Mouse (Mus musculus) lung, adult 2 months (tissue): ENCODE results near the gene Prdm16.

Experiments
- CTCF ChIP-seq: fragments of 200-500 bp; IDR thresholded peaks from 2 replicates; pipeline ENCODE4 v1.5.1; 2011; ENCODE audit warnings: mild to moderate bottlenecking, low read length, control low read depth; ENCODE audit not compliant: insufficient read depth
- POLR2A ChIP-seq: fragments of 200-500 bp; IDR thresholded peaks from 2 replicates; pipeline ENCODE4 v1.6.1; 2011; ENCODE audit warnings: low read depth, mild to moderate bottlenecking, control low read depth, low read length, borderline replicate concordance; ENCODE audit errors: extremely low read depth

- TF ChIP-seq CTCF (no peak), POLR2A (no peak)
Measured at GRCm38 (mm10) chr4:154526351-154526786, 110.3 kb downstream of the Prdm16 start.
